Mouse (Mus musculus) T-helper 2 cell (primary cell): ENCODE measurements around the gene Acbd7.

Source experiments
- in situ Hi-C: fragments of 300-600 bp; cut with MboI, MseI; formaldehyde crosslinking; loops from one replicate; pipeline ENCODE4 v1.15.1; 2025; ENCODE audit warnings: high pct_unique_total_duplicates

Gene Acbd7

GRCm38 (mm10) chr2:3335611-3336301 lies at the start of gene Acbd7:
Acbd7 (plus strand) TSS chr2:3336168.
- in situ Hi-C loops, result loop anchor here (10.0 kb wide), 1 partner anchor 51 kb away; the partner anchor contains the start of gene Nmt2

- in situ Hi-C loops, result loop anchor here (10.0 kb wide), 1 partner anchor 49 kb away; the partner anchor contains the start of genes Acbd7 and Rpp38
These were observed 49.7 kb upstream of the Acbd7 start for GRCm38 (mm10) chr2:3286243-3286642.

GRCm38 (mm10) chr2:3289581-3289980 lies 46.4 kb upstream of the Acbd7 start:
- in situ Hi-C loops, result loop anchor here (10.0 kb wide), 1 partner anchor 45 kb away; the partner anchor contains the start of genes Acbd7 and Rpp38

- in situ Hi-C loops, result no loop called here
These were observed 43.8 kb upstream of the Acbd7 start for GRCm38 (mm10) chr2:3292170-3292569.

GRCm38 (mm10) chr2:3295826-3296225 lies 40.1 kb upstream of the Acbd7 start:
- in situ Hi-C loops, result no loop called here

- in situ Hi-C loops, result no loop called here
These were observed 30.4 kb upstream of the Acbd7 start for GRCm38 (mm10) chr2:3305426-3306025.

- in situ Hi-C loops, result no loop called here
These were observed 12.8 kb upstream of the Acbd7 start for GRCm38 (mm10) chr2:3323132-3323531.

GRCm38 (mm10) chr2:3324381-3325130 lies 11.4 kb upstream of the Acbd7 start:
- in situ Hi-C loops, result no loop called here

- in situ Hi-C loops, result no loop called here
These were observed 9.4 kb upstream of the Acbd7 start for GRCm38 (mm10) chr2:3326547-3326946.

GRCm38 (mm10) chr2:3327351-3327750 lies 8.6 kb upstream of the Acbd7 start:
- in situ Hi-C loops, result no loop called here

GRCm38 (mm10) chr2:3331071-3331703 lies 4.8 kb upstream of the Acbd7 start:
- in situ Hi-C loops, result loop anchor here (10.0 kb wide), 1 partner anchor 46 kb away; the partner anchor contains the start of gene Nmt2

- in situ Hi-C loops, result loop anchor here (10.0 kb wide), 1 partner anchor 47 kb away; the partner anchor contains the start of gene Nmt2
These were observed 3.9 kb upstream of the Acbd7 start for GRCm38 (mm10) chr2:3332056-3332455.

- in situ Hi-C loops, result loop anchor here (10.0 kb wide), 1 partner anchor 48 kb away; the partner anchor contains the start of gene Nmt2
These were observed 3.3 kb upstream of the Acbd7 start, which contains the start of gene Rpp38 for GRCm38 (mm10) chr2:3332484-3333242. Rpp38 (minus strand) TSS chr2:3332643.

GRCm38 (mm10) chr2:3333761-3334160 lies 2.2 kb upstream of the Acbd7 start:
- in situ Hi-C loops, result loop anchor here (10.0 kb wide), 1 partner anchor 49 kb away; the partner anchor contains the start of gene Nmt2

- in situ Hi-C loops, result loop anchor here (5.0 to 10.0 kb wide), 2 partner anchors 44 to 66 kb away; no protein-coding TSS in a partner anchor
These were observed 12.5 kb downstream of the Acbd7 start for GRCm38 (mm10) chr2:3348422-3348821.

GRCm38 (mm10) chr2:3348919-3349318 lies 13.0 kb downstream of the Acbd7 start:
- in situ Hi-C loops, result loop anchor here (5.0 to 10.0 kb wide), 2 partner anchors 43 to 66 kb away; no protein-coding TSS in a partner anchor

- in situ Hi-C loops, result no loop called here
These were observed 17.2 kb downstream of the Acbd7 start for GRCm38 (mm10) chr2:3353160-3353559.

- in situ Hi-C loops, result no loop called here
These were observed 19.8 kb downstream of the Acbd7 start for GRCm38 (mm10) chr2:3355793-3356192.

- in situ Hi-C loops, result no loop called here
These were observed 20.3 kb downstream of the Acbd7 start for GRCm38 (mm10) chr2:3356311-3356710.

- in situ Hi-C loops, result no loop called here
These were observed 21.9 kb downstream of the Acbd7 start for GRCm38 (mm10) chr2:3357887-3358286.

GRCm38 (mm10) chr2:3361067-3361466 lies 25.1 kb downstream of the Acbd7 start:
- in situ Hi-C loops, result no loop called here
